Mouse (Mus musculus): Measurements from ENCODE around the gene Fcgr1.

GRCm38 (mm10) chr3:96262979-96263550 lies 30.7 kb downstream of the Fcgr1 start, which contains the start of gene Hist2h4:
- no peak for TF ChIP-seq GATA1 (IDR thresholded peaks at IDR 0.05; ENCODE audit: borderline replicate concordance, low read length)
- TF ChIP-seq FLI1 (IDR thresholded peaks at IDR 0.05; ENCODE audit: low read length): peak; percentile 53; the same call in 1 of the 2 replicates
